Mouse (Mus musculus) left cerebral cortex, postnatal 25 days (tissue): ENCODE measurements at regions not wholly inside any gene's neighbourhood (a gene's known extent, or its start where the extent isn't known, plus 50 kb on each side); places are given as distances from the start of the nearest gene placed in this dataset.
A peak's percentile ranks its signal among the peaks of the same experiment; 100 is the strongest.

Source experiments
- DNase-seq, 2 experiments: peaks; one replicate each; pipeline ENCODE4 v3.0.0; 2022; ENCODE audit warnings: low spot score in 2 of 2, mixed read lengths in 1 of 2
- intact Hi-C: fragments of 180-260 bp; cut with DNase I; formaldehyde crosslinking; loops from one replicate; pipeline ENCODE4 v1.15.1; 2025

DNA sequence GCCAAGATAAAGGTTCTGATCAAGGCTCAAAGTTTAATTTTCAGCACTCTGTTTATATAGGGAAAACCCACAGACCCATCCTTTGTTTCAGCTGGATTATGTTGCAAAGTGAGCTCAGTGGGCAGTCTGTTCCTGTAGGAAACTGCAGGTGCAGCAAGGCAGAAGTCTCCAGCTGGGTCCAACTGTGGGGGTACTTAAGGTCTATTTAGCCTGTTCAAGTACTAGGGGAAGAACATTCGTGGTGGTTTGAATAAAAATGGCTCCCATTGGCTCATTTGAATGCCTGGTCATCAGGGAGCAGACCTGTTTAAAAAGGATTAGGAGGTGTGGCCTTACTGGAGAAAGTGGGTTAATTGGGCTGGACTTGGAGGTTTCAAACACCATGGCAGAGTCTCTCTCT lies 106.3 kb downstream of the 2410131K14Rik start:
- no peak for DNase-seq
- intact Hi-C loops, result no loop called here

DNA sequence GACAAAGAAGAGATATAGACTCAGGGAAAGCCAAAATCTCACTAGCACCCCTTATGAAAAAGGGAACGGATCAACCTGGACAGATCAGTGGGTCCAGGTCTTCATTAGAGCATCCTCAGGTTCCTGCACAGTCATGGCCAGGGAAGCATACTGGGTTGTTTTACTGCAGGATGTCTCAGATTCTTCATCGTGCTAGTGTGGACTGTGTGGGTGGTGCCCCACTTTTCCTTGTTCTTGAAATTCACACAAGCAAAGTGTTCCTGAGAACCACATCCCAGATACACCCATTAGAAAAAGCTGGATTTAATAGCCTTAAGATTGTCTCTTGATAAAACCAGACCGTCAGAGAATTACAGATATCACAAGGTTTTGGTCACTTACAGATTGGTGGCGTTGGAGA lies 107.1 kb downstream of the 2410131K14Rik start:
- intact Hi-C loops, result loop anchor here (2.0 kb wide), 1 partner anchor 75 kb away; no protein-coding TSS in a partner anchor
- DNase-seq, result peak; percentile 49 to 84

DNA sequence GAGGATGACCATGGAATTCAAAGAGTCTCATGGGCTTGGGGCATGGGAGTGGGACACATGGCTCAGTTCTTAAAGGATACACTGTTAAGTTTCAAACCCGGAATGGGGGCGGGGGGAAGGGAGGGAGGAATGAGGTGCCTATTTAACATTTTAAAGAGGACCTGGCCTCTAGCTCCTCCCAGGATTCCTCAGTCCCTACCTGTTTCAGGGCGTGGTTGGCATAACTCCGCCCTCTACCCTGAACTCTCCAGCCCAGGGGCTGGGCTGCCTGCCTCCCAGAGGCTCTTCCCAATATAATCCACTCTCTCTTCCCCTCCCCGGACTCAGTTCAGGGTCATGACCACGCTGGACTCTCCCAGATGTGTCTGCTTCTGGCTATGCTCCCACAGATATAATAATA lies 108.0 kb downstream of the 2410131K14Rik start:
- DNase-seq, result no peak
- intact Hi-C loops, result loop anchor here (2.0 kb wide), 1 partner anchor 74 kb away; no protein-coding TSS in a partner anchor

DNA sequence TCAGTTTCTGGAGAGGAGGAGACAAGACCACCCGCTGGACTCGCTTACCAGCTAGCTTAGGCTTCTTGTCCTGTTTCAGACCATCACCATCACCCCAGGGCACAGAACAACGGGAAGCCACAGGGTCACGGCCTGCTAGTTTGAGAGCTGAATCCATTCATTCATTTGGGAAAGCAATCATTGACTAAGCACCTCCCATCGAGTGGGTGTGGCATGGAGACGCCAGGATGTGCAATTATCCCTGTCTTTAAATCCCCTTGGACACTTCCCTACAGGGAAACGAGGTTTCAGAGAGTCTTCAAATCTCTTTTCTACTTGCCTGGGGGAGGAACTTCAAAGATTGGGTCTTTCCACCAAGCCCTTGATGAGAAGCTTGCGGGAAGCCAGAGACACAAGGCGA lies 108.7 kb downstream of the 2410131K14Rik start:
- no peak for DNase-seq
- intact Hi-C loops, result loop anchor here (2.0 kb wide), 1 partner anchor 73 kb away; no protein-coding TSS in a partner anchor

DNA sequence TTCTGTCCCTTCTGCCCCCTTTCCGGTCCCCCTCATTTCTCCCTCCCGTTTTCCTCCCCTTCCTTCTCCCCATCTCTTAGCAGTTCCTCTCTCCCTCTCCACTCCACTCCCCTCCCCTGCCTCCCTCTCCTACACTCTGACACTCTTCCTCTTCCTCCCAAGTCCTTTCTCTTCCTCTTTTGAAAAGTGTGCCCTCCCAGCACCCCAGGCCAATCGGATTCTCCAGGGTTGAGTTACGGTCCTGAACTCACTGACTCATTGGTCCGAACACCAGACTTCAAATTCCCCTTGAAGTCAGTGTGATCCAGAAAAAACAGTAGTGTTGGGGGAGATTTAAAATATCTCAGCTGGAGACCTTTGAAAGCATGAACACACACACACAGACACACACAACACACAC lies 109.1 kb downstream of the 2410131K14Rik start:
- no peak for DNase-seq
- intact Hi-C loops, result no loop called here

DNA sequence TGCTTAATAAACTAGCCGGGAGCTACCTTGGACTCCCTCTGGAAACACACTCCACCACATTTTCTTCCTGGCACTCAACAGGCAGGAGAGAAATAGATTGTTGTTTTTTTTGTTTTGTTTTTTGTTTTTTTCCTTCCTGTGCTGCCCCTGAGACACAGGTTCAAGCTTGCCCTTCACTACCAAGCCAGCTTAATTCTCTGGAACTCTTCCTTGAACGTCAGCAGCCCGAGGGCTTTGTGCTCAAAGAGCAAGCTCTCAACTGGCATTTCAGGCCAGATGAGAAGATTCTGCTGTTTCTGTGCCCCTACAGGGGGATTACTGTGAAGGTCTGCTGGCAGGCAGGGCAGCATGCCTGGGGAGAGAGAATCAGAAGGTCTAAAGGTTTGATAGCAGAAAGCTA lies 109.8 kb downstream of the 2410131K14Rik start:
- no peak for DNase-seq
- intact Hi-C loops, result no loop called here

DNA sequence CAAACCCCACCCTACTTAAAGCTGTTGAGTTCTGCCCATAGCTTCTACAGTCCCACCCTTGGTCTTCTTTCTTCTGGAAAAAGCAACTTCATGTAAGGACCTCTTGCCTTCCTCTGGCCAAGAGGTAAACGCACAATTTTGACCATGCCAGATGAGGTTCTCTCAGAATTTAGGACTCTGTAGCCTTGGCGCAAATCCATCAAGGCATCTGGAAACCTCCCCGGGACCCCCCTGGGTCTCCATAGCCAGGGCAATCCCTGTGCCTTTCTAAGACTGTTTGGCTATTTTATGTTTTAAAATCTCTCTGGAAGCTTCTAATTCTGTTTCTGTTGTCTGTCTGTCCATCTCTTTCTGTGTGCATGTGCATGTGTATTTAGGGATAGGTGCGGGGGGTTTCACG lies 110.3 kb downstream of the 2410131K14Rik start:
- DNase-seq, result no peak
- intact Hi-C loops, result no loop called here

DNA sequence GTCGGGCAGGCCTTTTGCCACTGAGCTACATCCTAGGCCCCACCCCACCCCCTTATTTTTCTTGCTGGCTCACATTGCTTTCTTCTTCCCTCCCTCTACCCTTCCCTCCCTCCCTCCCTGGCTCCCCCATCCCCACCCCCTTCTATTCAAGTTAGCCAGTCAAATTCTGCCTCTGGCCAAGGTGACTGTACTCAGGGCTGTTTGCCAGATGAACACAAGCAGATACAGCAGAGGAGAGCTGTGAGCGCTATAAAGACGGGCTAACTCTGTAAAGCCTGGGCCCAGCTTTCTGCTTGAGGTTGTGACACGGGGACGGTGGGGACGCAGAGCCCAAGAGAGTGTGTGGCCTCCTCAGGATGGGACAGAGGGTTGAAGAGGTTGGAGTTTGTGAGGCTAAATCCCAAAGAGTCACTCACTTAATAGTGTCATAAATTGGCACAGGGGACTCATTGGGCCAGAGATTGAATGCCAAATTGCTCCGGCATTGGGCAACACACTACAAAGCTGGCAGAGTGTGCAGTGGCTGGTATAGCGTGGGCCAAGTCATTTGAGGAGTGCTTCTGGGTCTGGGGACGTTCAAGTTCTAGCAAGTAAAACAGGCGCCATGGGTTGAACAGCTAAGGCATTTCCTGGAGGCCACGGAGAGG lies 110.8 kb downstream of the 2410131K14Rik start:
- no peak for DNase-seq
- intact Hi-C loops, result no loop called here

DNA sequence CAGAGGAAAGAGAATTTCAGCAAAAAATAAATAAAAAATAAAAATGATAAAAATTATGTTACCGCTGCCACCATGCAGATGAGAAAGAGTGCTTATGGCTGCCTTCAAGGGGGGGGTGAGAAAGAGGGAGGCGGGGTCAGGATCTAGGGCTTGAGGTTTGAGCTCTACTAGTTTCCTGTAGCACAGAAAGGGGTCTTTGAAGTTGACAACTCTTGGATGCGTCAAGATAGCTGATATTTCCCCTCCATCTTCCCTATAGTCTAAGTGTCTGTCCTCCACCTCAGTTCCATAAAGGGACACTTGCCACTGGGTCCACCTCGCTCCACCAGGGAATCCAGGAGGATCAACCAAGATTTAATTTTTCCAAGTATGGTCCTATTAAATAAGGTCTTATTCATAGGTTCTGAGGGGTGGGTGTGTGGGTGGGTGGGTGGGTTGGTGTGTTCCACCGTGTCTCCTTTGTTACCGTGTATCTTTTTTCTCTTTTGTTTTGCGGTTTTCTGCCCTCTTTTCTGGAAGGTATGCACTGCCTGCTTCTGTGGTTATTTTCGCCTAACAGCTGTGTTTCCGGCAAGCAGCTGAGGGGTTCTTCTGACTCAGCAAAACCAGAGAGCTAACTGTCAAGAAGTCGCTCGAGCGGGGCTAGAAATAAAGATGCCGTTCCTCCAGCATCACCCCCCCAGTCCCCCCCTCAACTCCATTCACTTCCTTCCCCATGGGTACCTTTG lies 114.8 kb downstream of the 2410131K14Rik start:
- peak in 1 of 2 experiments; percentile 69 for DNase-seq
- intact Hi-C loops, result no loop called here

DNA sequence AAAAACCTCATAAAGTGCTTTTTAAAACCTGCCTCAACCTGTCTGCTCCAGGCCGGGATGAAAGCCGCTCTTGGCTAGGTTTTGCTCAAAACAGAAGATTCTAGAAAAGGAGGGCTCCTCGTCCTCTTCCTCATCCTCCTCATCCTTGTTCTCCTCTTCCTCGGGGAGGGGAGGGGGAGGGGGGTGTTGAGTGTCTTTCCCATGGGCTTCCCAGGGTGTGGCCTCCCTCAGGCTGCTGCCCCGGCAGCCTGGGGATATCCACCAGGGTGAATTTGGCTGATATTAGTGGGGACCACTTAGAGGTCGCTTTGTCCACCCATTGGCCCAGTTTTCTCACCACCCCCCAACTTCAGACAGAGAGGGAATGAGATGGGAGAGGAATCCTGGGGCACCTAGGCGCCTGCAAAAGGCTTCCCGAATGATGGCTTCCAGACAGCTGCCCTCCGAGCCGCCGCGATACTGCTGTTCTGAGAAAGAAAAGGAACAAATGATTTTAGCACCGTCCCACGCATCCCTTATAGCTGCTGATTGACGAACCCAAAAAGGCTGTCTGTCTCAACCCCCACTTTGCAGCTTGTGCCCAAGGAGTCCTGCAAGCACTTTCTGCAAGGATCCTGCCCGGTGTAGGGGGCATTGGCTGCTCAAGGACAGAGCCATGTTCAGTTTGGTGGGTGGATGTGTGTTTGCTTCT lies 115.5 kb downstream of the 2410131K14Rik start:
- intact Hi-C loops, result no loop called here
- peak in 1 of 2 experiments; percentile 48 for DNase-seq

DNA sequence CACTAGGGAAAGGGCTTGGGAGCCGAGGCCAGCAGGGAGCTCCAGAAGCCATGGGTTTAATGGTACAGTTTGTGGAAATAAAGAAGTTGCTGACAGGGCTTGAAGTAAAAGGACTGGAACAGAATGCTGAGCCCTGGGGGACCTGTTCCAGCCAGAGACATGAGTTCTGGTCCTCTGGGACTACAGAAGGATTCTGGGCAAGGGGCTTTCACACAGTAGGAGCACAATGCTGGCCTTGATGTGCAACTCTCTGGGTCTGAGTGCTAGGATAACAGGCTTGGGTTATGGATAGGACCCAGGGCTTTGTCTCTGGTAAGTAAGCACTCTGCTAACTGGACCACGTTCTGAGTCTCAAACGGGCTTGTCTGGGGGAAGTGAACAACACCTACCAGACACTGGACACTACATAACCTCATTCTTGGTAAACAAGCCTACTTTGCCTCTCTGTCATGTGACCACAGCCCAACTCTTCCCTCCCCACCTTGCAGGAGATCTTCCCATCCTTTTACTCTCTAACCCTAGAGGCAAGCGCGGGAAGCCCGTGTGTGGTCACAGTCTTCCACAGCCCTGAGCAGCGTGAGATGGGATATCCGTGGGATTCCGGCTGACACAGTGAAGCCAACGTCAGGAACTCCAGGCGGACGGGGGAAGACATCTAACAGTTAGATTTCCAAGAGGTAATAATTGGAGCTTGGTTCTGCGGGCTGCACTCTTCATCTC lies 116.3 kb downstream of the 2410131K14Rik start:
- no peak for DNase-seq
- intact Hi-C loops, result no loop called here

DNA sequence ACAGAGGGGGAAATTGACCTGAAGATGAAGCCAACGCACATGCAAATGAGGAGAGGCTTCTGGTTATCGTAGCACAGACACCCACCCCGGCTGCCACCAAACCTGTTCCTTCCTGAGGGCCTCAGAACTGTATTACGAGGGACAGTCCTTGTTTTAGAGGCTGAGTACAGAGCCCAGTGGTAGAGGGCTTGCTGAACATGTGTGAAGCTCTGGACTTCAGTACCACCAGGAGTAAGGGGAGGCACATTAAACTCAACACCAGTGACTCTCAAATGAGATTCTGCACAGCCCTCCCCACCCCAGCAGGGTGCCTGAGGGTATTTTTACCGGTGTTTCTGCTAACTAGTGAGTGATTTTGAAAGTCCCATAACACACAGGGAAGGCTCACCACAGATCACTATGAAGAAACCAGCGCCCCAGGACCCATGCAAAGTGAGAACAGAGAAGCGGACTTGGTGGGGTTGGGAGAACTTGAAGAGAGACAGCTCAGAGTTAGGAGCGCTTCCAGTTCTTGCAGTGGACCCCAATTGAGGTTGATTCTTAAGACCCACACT lies 116.9 kb downstream of the 2410131K14Rik start:
- intact Hi-C loops, result no loop called here
- DNase-seq, result no peak

DNA sequence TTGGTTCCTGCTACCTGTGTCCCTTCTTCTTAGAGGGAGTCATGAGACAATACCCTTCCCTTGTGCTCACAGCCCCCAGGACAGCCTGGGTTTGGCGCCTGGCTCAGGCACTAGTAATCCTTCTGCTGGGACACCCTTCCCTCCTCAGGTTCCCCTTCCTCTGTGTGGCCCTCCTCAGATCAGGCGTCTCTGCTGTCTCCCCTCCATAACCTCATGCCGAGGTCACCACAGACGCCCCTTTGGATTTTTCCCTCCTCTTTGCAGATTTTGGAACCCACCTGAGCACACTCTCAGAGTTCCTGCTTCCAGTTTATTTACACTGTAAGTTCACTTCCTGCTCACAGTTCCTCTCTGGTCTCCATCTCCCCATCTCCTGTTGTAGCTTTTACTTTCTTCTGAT lies 117.7 kb downstream of the 2410131K14Rik start:
- intact Hi-C loops, result no loop called here
- DNase-seq, result no peak

DNA sequence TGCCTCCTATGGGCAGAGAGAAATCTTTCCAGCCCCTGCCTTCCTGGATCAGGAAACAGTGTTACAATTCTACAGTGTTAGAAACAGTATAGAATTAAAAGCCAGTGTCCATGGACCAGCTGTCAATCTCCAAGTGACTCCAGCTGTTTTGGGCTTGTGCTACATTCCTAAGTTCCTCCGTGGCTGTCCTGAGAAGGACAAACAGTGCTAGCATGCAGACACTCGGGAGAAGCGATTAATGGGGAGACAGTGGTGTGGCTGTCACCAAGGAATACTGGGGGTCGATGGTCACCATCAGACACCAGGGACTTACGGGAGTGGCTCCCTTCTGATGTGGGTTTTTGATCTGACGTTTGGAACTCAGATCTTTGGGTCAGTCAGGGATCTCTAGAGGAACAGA lies 118.1 kb downstream of the 2410131K14Rik start:
- DNase-seq, result no peak
- intact Hi-C loops, result no loop called here

DNA sequence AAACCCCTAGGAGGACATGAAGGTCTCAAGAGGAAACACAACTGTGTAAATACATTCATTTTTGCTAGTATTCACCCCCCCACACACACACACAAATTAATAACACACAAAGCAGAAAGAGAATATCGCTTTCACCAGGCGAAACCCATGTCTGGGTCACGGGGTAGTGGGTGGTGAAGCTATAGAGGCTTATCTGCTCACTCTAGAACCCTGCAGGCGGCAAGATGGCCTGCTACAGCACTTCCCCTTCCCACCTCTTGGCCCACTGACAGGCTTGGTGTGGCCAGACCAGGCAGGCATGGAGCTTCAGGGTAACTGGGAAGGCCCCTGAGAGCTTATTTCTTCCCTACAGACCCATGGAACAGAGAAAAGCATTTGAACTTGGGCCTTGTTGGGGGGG lies 119.6 kb downstream of the 2410131K14Rik start:
- intact Hi-C loops, result no loop called here
- no peak for DNase-seq

DNA sequence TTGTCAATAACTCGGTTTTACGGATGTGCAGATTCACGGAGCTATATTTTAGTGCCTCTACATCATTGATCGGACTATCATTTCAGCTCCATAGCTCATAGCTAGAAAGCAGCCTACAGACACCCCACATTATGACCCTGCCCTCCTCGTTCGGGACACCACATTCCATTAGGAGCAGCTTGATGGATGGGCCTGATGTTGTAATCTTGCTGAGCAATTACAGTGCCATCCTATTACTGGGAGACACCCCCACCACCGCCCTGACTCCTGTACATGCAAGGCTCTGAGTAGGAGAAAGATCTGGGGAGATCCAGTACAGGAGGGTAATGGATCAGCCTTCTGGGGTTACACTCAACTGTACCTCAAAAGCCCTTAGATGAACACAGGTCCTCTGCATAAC lies 120.2 kb downstream of the 2410131K14Rik start:
- no peak for DNase-seq
- intact Hi-C loops, result no loop called here

DNA sequence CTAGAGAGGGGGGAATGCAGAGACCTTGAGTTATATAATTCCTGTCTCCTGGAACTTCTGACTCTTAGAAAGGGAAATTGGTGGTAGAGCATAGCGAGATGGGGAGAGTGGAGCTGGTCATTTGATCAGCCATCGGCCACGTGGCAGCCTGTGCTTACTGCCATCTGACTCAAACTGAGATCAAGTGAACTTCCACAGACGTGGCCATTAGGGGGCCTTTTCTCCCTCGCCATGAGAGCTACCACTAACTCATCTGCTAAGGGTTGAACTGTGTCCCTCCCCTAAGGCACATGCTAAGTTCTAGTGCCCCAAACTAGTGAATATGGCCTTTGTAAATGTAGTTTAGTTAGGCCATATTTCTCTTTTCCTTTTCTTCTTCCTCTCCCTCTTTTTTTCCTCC lies 120.6 kb downstream of the 2410131K14Rik start:
- intact Hi-C loops, result no loop called here
- no peak for DNase-seq

DNA sequence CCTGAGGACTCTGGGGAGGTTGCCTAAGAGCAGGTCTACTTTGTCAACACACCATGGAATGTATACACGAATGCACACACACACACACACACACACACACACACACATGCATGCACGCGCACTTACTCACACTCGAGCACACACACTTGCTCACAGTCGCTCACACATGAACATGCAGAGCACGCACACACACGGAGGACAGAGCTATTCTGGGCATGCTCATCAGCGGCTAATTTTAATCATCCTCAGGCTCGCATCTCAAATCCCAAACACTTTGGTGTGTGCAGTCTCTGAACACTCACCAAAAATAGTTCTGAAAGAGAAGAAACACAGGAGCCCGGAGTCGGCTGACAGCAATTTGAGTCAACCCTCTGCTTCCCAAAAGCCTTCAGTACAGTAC lies 122.0 kb downstream of the 2410131K14Rik start:
- peak; percentile 57 to 71 for DNase-seq

DNA sequence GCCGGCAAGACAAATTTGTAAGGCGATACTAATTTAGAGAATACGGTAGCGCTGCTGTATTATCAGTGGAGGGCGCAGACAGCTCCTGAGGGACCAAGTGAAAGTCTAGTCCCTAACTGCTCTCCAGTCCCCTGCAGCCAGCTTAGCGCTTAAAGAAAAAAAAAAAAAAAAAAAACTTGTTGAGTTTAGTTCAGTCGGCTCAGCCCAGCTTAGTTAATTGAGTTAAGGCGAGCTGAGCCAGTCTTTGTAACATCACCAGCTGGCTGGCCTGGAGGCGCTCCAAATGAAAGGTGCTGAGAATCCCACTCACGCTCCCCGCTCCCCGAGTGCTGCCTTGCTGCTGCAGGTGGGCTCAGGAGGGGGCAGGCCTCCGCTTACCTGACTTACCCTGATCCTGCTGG lies 128.6 kb downstream of the 2410131K14Rik start:
- peak; percentile 40 to 65 for DNase-seq
- intact Hi-C loops, result no loop called here

More for the DNA sequence above, 122.0 kb downstream of the 2410131K14Rik start:
- intact Hi-C loops, result no loop called here

DNA sequence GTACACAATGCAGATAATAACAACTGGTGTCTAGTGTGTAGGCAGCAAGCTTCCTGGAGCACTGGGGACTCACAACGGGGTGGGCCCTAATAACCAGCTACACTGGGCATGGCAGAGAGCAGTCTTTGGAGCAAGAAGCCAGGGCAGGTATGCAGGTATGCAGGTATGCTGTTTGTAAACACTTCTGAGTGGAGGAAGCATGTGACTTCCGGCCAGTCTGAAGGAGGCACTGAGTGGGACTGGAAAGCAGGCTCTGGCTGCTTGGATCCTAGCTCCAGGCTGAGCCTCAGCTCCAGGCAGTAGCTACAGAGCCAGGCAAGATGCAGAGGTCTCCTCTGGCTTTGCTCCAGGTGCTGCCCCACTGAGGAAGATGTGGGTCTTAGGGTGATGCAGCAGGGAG lies 129.9 kb downstream of the 2410131K14Rik start:
- intact Hi-C loops, result no loop called here

More for the DNA sequence above, 129.9 kb downstream of the 2410131K14Rik start:
- no peak for DNase-seq
